Mouse (Mus musculus) ES-E14 (cell line): ENCODE data around the gene Olfr692.

Experiments used
- HCFC1 ChIP-seq: IDR thresholded peaks from 2 replicates; pipeline ENCODE4 v1.6.1; 2012; ENCODE audit warnings: low read length, inconsistent platforms, borderline replicate concordance; ENCODE audit not compliant: insufficient read depth
- ZC3H11A ChIP-seq: IDR thresholded peaks from 2 replicates; pipeline ENCODE4 v1.6.1; 2012; ENCODE audit warnings: low read depth, mild to moderate bottlenecking, inconsistent platforms, low read length, borderline replicate concordance

- no peak for TF ChIP-seq HCFC1
- TF ChIP-seq ZC3H11A = no peak
Measured at GRCm38 (mm10) chr7:105399935-105400624, 32.0 kb downstream of the Olfr692 start, which contains the start of gene Fam160a2.
